Mouse (Mus musculus) c-Kit-negative CD71-positive TER-119-positive erythroid progenitor cells, embryonic 14.5 days (primary cell): Measurements from ENCODE around the gene Resp18.

Source experiments
- DNase-seq: peaks from one replicate; pipeline ENCODE4 v3.0.0-alpha.2; 2013; ENCODE audit warnings: low read depth, low spot score

Gene Resp18

GRCm38 (mm10) chr1:75278228-75278627 is at the start of gene Resp18:
Gene Resp18, minus strand, starts transcription at chr1:75278415.
- DNase-seq, result no peak

- DNase-seq, result no peak
These were observed 49.2 kb upstream of the Resp18 start for GRCm38 (mm10) chr1:75327461-75327860.

- DNase-seq, result no peak
These were observed 41.0 kb upstream of the Resp18 start for GRCm38 (mm10) chr1:75319166-75319565.

- DNase-seq, result no peak
These were observed 40.5 kb upstream of the Resp18 start for GRCm38 (mm10) chr1:75318736-75319135.

GRCm38 (mm10) chr1:75318301-75318700 is 40.1 kb upstream of the Resp18 start:
- no peak for DNase-seq

GRCm38 (mm10) chr1:75317241-75318201 is 39.3 kb upstream of the Resp18 start, which contains the start of gene Dnpep:
Gene Dnpep, minus strand, starts transcription at chr1:75317990.
- peak; percentile 100 for DNase-seq

- DNase-seq, result peak; percentile 70
These were observed 38.6 kb upstream of the Resp18 start for GRCm38 (mm10) chr1:75316861-75317240.

GRCm38 (mm10) chr1:75315456-75316365 is 37.5 kb upstream of the Resp18 start:
- DNase-seq, result no peak

- DNase-seq, result no peak
These were observed 36.8 kb upstream of the Resp18 start for GRCm38 (mm10) chr1:75315011-75315410.

GRCm38 (mm10) chr1:75311694-75312093 is 33.5 kb upstream of the Resp18 start:
- no peak for DNase-seq

- DNase-seq, result no peak
These were observed 26.4 kb upstream of the Resp18 start for GRCm38 (mm10) chr1:75304662-75305061.

- DNase-seq, result no peak
These were observed 16.1 kb upstream of the Resp18 start for GRCm38 (mm10) chr1:75294294-75294693.

- DNase-seq, result no peak
These were observed 15.1 kb upstream of the Resp18 start for GRCm38 (mm10) chr1:75293331-75293701.

- no peak for DNase-seq
These were observed 14.5 kb upstream of the Resp18 start for GRCm38 (mm10) chr1:75292476-75293330.

- no peak for DNase-seq
These were observed 13.1 kb upstream of the Resp18 start for GRCm38 (mm10) chr1:75291321-75291720.

- no peak for DNase-seq
These were observed 12.4 kb upstream of the Resp18 start for GRCm38 (mm10) chr1:75290582-75290981.

GRCm38 (mm10) chr1:75289888-75290431 is 11.7 kb upstream of the Resp18 start:
- no peak for DNase-seq

GRCm38 (mm10) chr1:75289376-75289775 is 11.2 kb upstream of the Resp18 start:
- DNase-seq, result no peak

GRCm38 (mm10) chr1:75284911-75285310 is 6.7 kb upstream of the Resp18 start:
- no peak for DNase-seq

GRCm38 (mm10) chr1:75283017-75283416 is 4.8 kb upstream of the Resp18 start:
- no peak for DNase-seq
